Mouse (Mus musculus) heart, postnatal 14 days (tissue): ENCODE measurements around the gene Lyzl4. TPM values are rescaled to one million over a fixed set of nuclear protein-coding genes. Genes with fewer than 3 reads are reported as not detected.

Experiments
- DNase-seq, 2 experiments: peaks; one replicate each; pipeline ENCODE4 v3.0.0; 2021 to 2022
- intact Hi-C: fragments of 180-260 bp; cut with DNase I; formaldehyde crosslinking; loops from one replicate; pipeline ENCODE4 v1.15.1; 2025
- total RNA-seq, 2 experiments: library from RNA; stranded (reverse); gene quantifications; 2 replicates each; pipeline ENCODE4 v1.2.3; 2021

Lyzl4 gene
- total RNA-seq, 2 experiments from 2014 or later, result not detected

GRCm38 (mm10) chr9:121657143-121657542 is 15.2 kb upstream of the Lyzl4 start:
- DNase-seq, result no peak
- intact Hi-C loops, result no loop called here

GRCm38 (mm10) chr9:121656322-121656721 is 14.4 kb upstream of the Lyzl4 start:
- intact Hi-C loops, result no loop called here
- no peak for DNase-seq

GRCm38 (mm10) chr9:121653668-121654067 is 11.8 kb upstream of the Lyzl4 start:
- intact Hi-C loops, result no loop called here
- no peak for DNase-seq

GRCm38 (mm10) chr9:121647026-121647425 is 5.1 kb upstream of the Lyzl4 start:
- DNase-seq, result no peak
- intact Hi-C loops, result no loop called here

GRCm38 (mm10) chr9:121644855-121645254 is 3.0 kb upstream of the Lyzl4 start:
- intact Hi-C loops, result no loop called here

GRCm38 (mm10) chr9:121642401-121643181 is 695 bp upstream of the Lyzl4 start, which contains the start of gene Vipr1:
Vipr1 (plus strand) TSS chr9:121642716.
- intact Hi-C loops, result loop anchor here (1.0 kb wide), 1 partner anchor 37 kb away; no protein-coding TSS in a partner anchor
- DNase-seq, result peak; percentile 52 to 65

More at GRCm38 (mm10) chr9:121644855-121645254, 3.0 kb upstream of the Lyzl4 start:
- DNase-seq, result no peak

GRCm38 (mm10) chr9:121641235-121641915 is 521 bp downstream of the Lyzl4 start:
- intact Hi-C loops, result no loop called here

GRCm38 (mm10) chr9:121639790-121640189 is 2.1 kb downstream of the Lyzl4 start:
- intact Hi-C loops, result no loop called here
- DNase-seq, result no peak

More at GRCm38 (mm10) chr9:121641235-121641915, 521 bp downstream of the Lyzl4 start:
- peak in 1 of 2 experiments; percentile 22 for DNase-seq

- DNase-seq, result no peak
These were observed 5.9 kb downstream of the Lyzl4 start for GRCm38 (mm10) chr9:121635835-121636576.

GRCm38 (mm10) chr9:121633306-121633705 is 8.6 kb downstream of the Lyzl4 start:
- no peak for DNase-seq
- intact Hi-C loops, result no loop called here

More at GRCm38 (mm10) chr9:121635835-121636576, 5.9 kb downstream of the Lyzl4 start:
- intact Hi-C loops, result no loop called here

- intact Hi-C loops, result no loop called here
- no peak for DNase-seq
These were observed 9.0 kb downstream of the Lyzl4 start for GRCm38 (mm10) chr9:121632891-121633290.

GRCm38 (mm10) chr9:121631946-121632345 is 9.9 kb downstream of the Lyzl4 start:
- DNase-seq, result peak in 1 of 2 experiments; percentile 17
- intact Hi-C loops, result no loop called here

GRCm38 (mm10) chr9:121630627-121631026 is 11.3 kb downstream of the Lyzl4 start:
- intact Hi-C loops, result no loop called here

GRCm38 (mm10) chr9:121624920-121625319 is 17.0 kb downstream of the Lyzl4 start:
- intact Hi-C loops, result no loop called here

More at GRCm38 (mm10) chr9:121630627-121631026, 11.3 kb downstream of the Lyzl4 start:
- DNase-seq, result no peak

GRCm38 (mm10) chr9:121623235-121623634 is 18.7 kb downstream of the Lyzl4 start:
- no peak for DNase-seq
- intact Hi-C loops, result no loop called here

More at GRCm38 (mm10) chr9:121624920-121625319, 17.0 kb downstream of the Lyzl4 start:
- DNase-seq, result no peak

GRCm38 (mm10) chr9:121619441-121619840 is 22.5 kb downstream of the Lyzl4 start:
- DNase-seq, result no peak
- intact Hi-C loops, result no loop called here

- DNase-seq, result no peak
- intact Hi-C loops, result no loop called here
These were observed 25.4 kb downstream of the Lyzl4 start for GRCm38 (mm10) chr9:121616471-121616870.

GRCm38 (mm10) chr9:121614241-121614757 is 27.6 kb downstream of the Lyzl4 start:
- intact Hi-C loops, result no loop called here
- DNase-seq, result no peak

- intact Hi-C loops, result no loop called here
- DNase-seq, result no peak
These were observed 28.7 kb downstream of the Lyzl4 start for GRCm38 (mm10) chr9:121613192-121613591.

GRCm38 (mm10) chr9:121609381-121609780 is 32.5 kb downstream of the Lyzl4 start:
- DNase-seq, result no peak
- intact Hi-C loops, result loop anchor here (5.0 kb wide), 1 partner anchor 217 kb away; no protein-coding TSS in a partner anchor
